In genomic region chr6:47294433-47294832, GRCm38 (mm10) we compare ENCODE assay signal across 24 mouse cellular contexts.
DNase-seq lines count a peak whose midpoint lies in the region; ATAC-seq and TF ChIP-seq lines count a peak whose summit lies in the region.
"Had no signal": no experiment of that assay in that cellular context is flagged by ENCODE, and none has a peak within 500 bp of the region (broad histone marks: within the 10 kb centered on the region; RNA-seq: fewer than 3 reads in every experiment).

No protein-coding gene starts in this region.

- H3K36me3 ChIP-seq in kidney, postnatal 0 days (ENCODE audit: insufficient read depth, low read length): no peaks in the 10 kb centered on the region
- no peaks in the 10 kb centered on the region; the same call in 1 of the 2 replicates for H3K36me3 ChIP-seq in ES-Bruce4 (ENCODE audit: control insufficient read depth, insufficient read depth, low read length, poor library complexity, severe bottlenecking)
- H3K36me3 ChIP-seq: heart, embryonic 12.5 days; limb, embryonic 15.5 days; lung, embryonic 15.5 days had no signal

- peak; percentile 30; the same call in 1 of the 2 replicates for TF ChIP-seq CTCF in kidney, postnatal 0 days (IDR thresholded peaks at IDR 0.05; ENCODE audit: low read depth)
- no peak for TF ChIP-seq CTCF in ES-Bruce4 (IDR thresholded peaks at IDR 0.05; ENCODE audit: low read depth, low read length)

- DNase-seq in kidney, postnatal 0 days (ENCODE audit: low spot score): no peak
- no peak for DNase-seq in kidney, postnatal 10 days
- DNase-seq in ES-CJ7 (ENCODE audit: low read depth, low spot score): peak; percentile 57
- DNase-seq in induced T-regulatory cell, adult 2 months (ENCODE audit: low read depth): peak; percentile 27
- no peak for DNase-seq in thymus, adult 18-20 months
- DNase-seq in thymus, postnatal 0 days (ENCODE audit: low spot score): no peak
- DNase-seq: cerebellum, adult 18-20 months; cerebellum, postnatal 25 days; embryo, embryonic 11 days; heart, postnatal 14 days; kidney, adult 9 months; kidney, postnatal 36 days; layer of hippocampus, adult 9-11 months; left cerebral cortex, postnatal 4 days; right cerebral cortex, postnatal 14 days; thymus, postnatal 14 days had no signal

- no peak for TF ChIP-seq EP300 in ES-Bruce4 (IDR thresholded peaks at IDR 0.05; ENCODE audit: insufficient read depth, low read depth, low read length)

- H3K27ac ChIP-seq in kidney, postnatal 0 days: no peak overlapping the region
- peak overlapping the region; percentile 93 for H3K27ac ChIP-seq in ES-Bruce4 (ENCODE audit: insufficient read depth, low read length)
- H3K27ac ChIP-seq: hindbrain, embryonic 12.5 days; limb, embryonic 15.5 days; liver, embryonic 14.5 days; lung, embryonic 15.5 days; midbrain, embryonic 10.5 days had no signal

- no peak overlapping the region for H3K4me2 ChIP-seq in kidney, postnatal 0 days (ENCODE audit: low read length)
- H3K4me2 ChIP-seq: heart, embryonic 12.5 days; hindbrain, embryonic 12.5 days; limb, embryonic 15.5 days; lung, embryonic 15.5 days had no signal

- H3K4me3 ChIP-seq in kidney, postnatal 0 days (replicated peaks; ENCODE audit: low read depth, low read length): no peak overlapping the region
- no peak overlapping the region for H3K4me3 ChIP-seq in ES-Bruce4 (ENCODE audit: low read depth, low read length)
- H3K4me3 ChIP-seq: heart, embryonic 12.5 days; hindbrain, embryonic 12.5 days; limb, embryonic 15.5 days; lung, embryonic 15.5 days; midbrain, embryonic 10.5 days had no signal

- H3K27me3 ChIP-seq in kidney, postnatal 0 days (ENCODE audit: insufficient read depth, low read length): no peaks in the 10 kb centered on the region
- no peaks in the 10 kb centered on the region for H3K27me3 ChIP-seq in ES-Bruce4 (ENCODE audit: control insufficient read depth, insufficient read depth, low read length, poor library complexity, severe bottlenecking)
- H3K27me3 ChIP-seq: heart, embryonic 12.5 days; hindbrain, embryonic 12.5 days; limb, embryonic 15.5 days; lung, embryonic 15.5 days had no signal

- H3K4me1 ChIP-seq in kidney, postnatal 0 days (replicated peaks; ENCODE audit: insufficient read depth, low read length): no peaks in the 10 kb centered on the region
- peaks cover 2% of the 10 kb centered on the region for H3K4me1 ChIP-seq in ES-Bruce4 (ENCODE audit: control insufficient read depth, insufficient read depth, low read length)
- H3K4me1 ChIP-seq: heart, embryonic 12.5 days; hindbrain, embryonic 12.5 days; limb, embryonic 15.5 days; lung, embryonic 15.5 days; midbrain, embryonic 10.5 days had no signal

- 33% methylated on average over 1 of the region's 1 CpGs for WGBS in kidney, postnatal 0 days

- no peak for ATAC-seq in kidney, postnatal 0 days (replicated peaks; ENCODE audit: low FRiP score, low read depth)
- ATAC-seq: forebrain, embryonic 14.5 days had no signal

- TF ChIP-seq POLR2A in ES-Bruce4 (IDR thresholded peaks at IDR 0.05; ENCODE audit: insufficient read depth, low read length): no peak

- H3K9me3 ChIP-seq in kidney, postnatal 0 days (replicated peaks; ENCODE audit: low read length): no peaks in the 10 kb centered on the region
- H3K9me3 ChIP-seq in ES-Bruce4 (replicated peaks; ENCODE audit: control insufficient read depth, insufficient read depth, low read length, poor library complexity, severe bottlenecking): peaks cover 4% of the 10 kb centered on the region
- H3K9me3 ChIP-seq: heart, embryonic 12.5 days; hindbrain, embryonic 12.5 days; limb, embryonic 15.5 days; lung, embryonic 15.5 days; midbrain, embryonic 10.5 days had no signal

- H3K9ac ChIP-seq in kidney, postnatal 0 days (ENCODE audit: low read depth, low read length): no peak overlapping the region
- H3K9ac ChIP-seq in ES-Bruce4 (ENCODE audit: low read depth, poor library complexity, severe bottlenecking): no peak overlapping the region
- H3K9ac ChIP-seq: heart, embryonic 12.5 days; hindbrain, embryonic 12.5 days; limb, embryonic 15.5 days; liver, embryonic 14.5 days; lung, embryonic 15.5 days had no signal

Comparison
In these comparisons a context has a peak if more than half of its experiments do, and no peak if none do; other contexts are left out.
1. DNase-seq: peak in ES-CJ7 (single experiment) and induced T-regulatory cell, adult 2 months (single experiment); none in kidney, postnatal 0 days (single experiment), kidney, postnatal 10 days (single experiment), thymus, adult 18-20 months (0 of 2) and thymus, postnatal 0 days (single experiment).